Mouse (Mus musculus) bone marrow macrophage, adult 2 months (primary cell): ENCODE measurements around the gene Dnah6. TPM values are rescaled to one million over a fixed set of nuclear protein-coding genes. Genes with fewer than 3 reads are reported as not detected.

Experiments used
- H3K27ac ChIP-seq: 2 replicates; pipeline ENCODE4 v1.5.1; 2012; ENCODE audit warnings: low read depth, low read length; ENCODE audit not compliant: insufficient read depth
- H3K4me1 ChIP-seq: 2 replicates; pipeline ENCODE4 v1.6.1; 2012; ENCODE audit warnings: low read length; ENCODE audit not compliant: control insufficient read depth, insufficient read depth
- H3K4me3 ChIP-seq: 2 replicates; pipeline ENCODE4 v1.5.1; 2012; ENCODE audit warnings: mild to moderate bottlenecking, low read length, moderate library complexity; ENCODE audit not compliant: insufficient read depth
- CTCF ChIP-seq: IDR thresholded peaks from 2 replicates; pipeline ENCODE4 v1.5.1; 2012; ENCODE audit warnings: low read depth, mild to moderate bottlenecking, low read length, moderate library complexity
- POLR2A ChIP-seq: IDR thresholded peaks from 2 replicates; pipeline ENCODE4 v1.6.1; 2012; ENCODE audit warnings: mild to moderate bottlenecking, low read depth, low read length, borderline replicate concordance
- polyA plus RNA-seq: library from polyadenylated mRNA; stranded (reverse); fragments of >200 nt; gene quantifications from 2 replicates; pipeline ENCODE4 v1.2.4, GENCODE M21; 2012; ENCODE audit not compliant: missing spikeins, insufficient read depth, insufficient read length

Dnah6 gene
- polyA plus RNA-seq, 1 experiment: not detected

DNA sequence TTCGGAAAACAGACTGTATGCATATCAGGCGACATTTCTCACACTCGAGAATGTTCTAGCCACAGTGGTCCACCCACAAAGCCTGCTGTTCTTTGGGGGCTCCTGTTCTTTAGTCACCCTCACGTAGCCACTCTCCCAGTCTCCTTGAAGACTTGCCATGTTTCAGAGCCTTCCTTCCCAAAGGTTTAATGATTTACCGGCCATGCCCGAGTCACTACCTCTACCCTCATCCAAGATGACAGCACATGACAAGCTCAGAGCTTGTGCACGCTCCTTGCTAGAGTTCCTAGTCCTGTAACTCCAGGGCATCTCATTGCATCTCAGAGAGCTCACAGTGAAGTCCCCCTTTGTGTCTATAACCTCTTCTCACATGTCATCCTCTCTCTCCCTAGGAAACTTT lies 174.2 kb downstream of the Dnah6 start:
- no peaks in the 10 kb centered on the region for H3K4me1 ChIP-seq
- TF ChIP-seq POLR2A (no peak), CTCF (no peak)
- no peak overlapping the region for H3K27ac ChIP-seq
- no peak overlapping the region for H3K4me3 ChIP-seq

GRCm38 (mm10) chr6:73045944-73046343 lies 175.5 kb downstream of the Dnah6 start:
- Histone ChIP-seq H3K27ac (no peak overlapping the region), H3K4me1 (no peaks in the 10 kb centered on the region), H3K4me3 (no peak overlapping the region)
- TF ChIP-seq POLR2A: no peak

DNA sequence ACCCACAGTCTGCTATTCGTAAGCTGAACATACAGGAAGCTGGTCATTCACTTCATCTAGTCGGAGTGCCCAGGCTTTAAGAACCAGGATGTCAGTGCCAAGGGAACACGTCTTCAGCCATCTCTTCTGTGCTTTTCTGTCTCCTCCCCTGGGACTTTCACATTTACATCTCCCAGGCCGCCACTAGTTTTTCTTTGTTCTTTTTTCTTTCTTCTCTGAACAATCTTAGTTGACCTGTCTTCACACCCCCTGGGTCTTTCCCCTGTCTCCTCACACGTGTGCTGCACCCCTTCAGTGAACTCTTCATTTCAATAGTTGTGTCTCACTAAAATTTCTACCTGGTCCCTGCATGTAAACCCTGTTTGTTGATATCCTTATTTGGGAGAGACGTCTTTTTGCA lies 179.2 kb downstream of the Dnah6 start:
- Histone ChIP-seq H3K27ac (no peak overlapping the region), H3K4me1 (no peaks in the 10 kb centered on the region), H3K4me3 (no peak overlapping the region)
- TF ChIP-seq CTCF (no peak), POLR2A (no peak)

DNA sequence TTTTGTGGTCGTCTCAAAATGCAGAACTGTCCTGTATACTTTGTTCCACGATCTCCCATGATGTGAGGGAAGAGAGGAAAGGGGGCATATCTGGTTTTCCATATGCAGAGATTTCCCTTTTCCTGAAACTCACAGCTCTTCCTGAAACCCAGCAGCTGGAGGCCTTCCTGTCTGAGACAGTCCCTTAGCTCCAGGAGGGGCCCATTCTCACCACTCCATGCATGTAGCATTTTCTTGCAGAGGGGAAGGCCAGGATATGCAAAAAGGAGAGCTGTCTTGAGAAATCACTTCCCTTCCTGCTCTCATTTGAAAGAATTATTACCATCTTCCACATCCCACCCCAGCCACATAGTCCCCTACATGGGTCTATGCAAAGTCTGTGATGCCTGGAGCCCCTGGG lies 183.2 kb downstream of the Dnah6 start:
- no peak for TF ChIP-seq CTCF
- TF ChIP-seq POLR2A: no peak
- Histone ChIP-seq H3K4me1 (no peaks in the 10 kb centered on the region), H3K4me3 (no peak overlapping the region), H3K27ac (no peak overlapping the region)

GRCm38 (mm10) chr6:73028853-73029252 lies 192.6 kb downstream of the Dnah6 start:
- H3K4me3 ChIP-seq: no peak overlapping the region
- TF ChIP-seq CTCF: no peak
- TF ChIP-seq POLR2A: no peak
- H3K27ac ChIP-seq: no peak overlapping the region
- H3K4me1 ChIP-seq: no peaks in the 10 kb centered on the region

DNA sequence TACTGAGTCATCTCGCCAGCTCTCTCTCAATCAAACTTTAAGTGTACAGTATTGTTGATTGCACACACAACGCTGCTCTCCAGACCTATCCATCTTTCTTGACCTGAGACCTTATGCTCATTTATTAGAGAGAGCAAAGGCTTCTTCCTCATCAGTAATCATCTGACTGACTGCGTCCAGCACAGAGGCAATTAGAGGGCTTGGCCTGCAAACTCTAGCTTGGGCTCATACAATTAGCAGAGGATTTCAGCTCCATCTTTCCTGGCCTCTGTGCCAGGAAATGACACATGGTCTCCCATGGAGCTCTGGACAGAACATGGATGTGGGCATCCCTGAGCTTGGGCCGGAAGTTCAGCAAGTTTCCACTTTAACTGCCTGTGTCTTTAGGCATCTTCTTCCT lies 193.6 kb downstream of the Dnah6 start:
- TF ChIP-seq CTCF (no peak), POLR2A (no peak)
- Histone ChIP-seq H3K4me1 (no peaks in the 10 kb centered on the region), H3K4me3 (no peak overlapping the region), H3K27ac (no peak overlapping the region)

- Histone ChIP-seq H3K27ac (no peak overlapping the region), H3K4me1 (no peaks in the 10 kb centered on the region), H3K4me3 (no peak overlapping the region)
- TF ChIP-seq POLR2A (no peak), CTCF (no peak)
Observed at GRCm38 (mm10) chr6:73026898-73027297, 194.6 kb downstream of the Dnah6 start.

- Histone ChIP-seq H3K27ac (no peak overlapping the region), H3K4me3 (no peak overlapping the region), H3K4me1 (peaks cover 10% of the 10 kb centered on the region)
- TF ChIP-seq CTCF: no peak
- TF ChIP-seq POLR2A: no peak
Observed at GRCm38 (mm10) chr6:73020061-73020460, 201.4 kb downstream of the Dnah6 start.

DNA sequence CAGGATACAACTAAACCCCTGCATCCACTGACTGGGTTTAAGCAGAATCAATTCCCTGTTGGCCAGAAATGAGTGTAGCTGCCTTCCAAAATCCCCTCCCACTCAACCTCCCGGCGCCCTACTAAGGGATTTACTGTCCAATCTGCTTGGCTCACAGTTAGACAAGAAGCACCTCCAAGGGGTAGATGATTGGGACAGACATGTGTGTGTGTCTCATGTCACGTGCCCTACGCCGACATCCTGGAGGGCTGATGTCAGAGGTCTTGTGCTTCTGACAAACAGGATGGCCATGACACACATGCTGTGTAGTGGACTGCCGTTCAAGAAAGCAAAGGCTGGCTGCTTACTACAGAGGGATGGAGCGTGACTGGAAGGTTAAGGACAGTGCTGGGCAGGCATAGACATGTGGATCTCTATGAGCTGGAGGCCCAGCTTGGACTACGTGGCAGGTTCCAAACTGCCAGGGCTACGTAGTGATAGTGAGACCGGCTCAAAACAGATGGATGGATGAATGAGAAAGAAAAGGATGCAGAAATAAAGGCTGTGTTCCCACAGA lies 202.6 kb downstream of the Dnah6 start:
- TF ChIP-seq CTCF (no peak), POLR2A (no peak)
- no peak overlapping the region for H3K4me3 ChIP-seq
- peak overlapping the region; percentile 20; the same call in 1 of the 2 replicates for H3K27ac ChIP-seq
- H3K4me1 ChIP-seq: peaks cover 10% of the 10 kb centered on the region

DNA sequence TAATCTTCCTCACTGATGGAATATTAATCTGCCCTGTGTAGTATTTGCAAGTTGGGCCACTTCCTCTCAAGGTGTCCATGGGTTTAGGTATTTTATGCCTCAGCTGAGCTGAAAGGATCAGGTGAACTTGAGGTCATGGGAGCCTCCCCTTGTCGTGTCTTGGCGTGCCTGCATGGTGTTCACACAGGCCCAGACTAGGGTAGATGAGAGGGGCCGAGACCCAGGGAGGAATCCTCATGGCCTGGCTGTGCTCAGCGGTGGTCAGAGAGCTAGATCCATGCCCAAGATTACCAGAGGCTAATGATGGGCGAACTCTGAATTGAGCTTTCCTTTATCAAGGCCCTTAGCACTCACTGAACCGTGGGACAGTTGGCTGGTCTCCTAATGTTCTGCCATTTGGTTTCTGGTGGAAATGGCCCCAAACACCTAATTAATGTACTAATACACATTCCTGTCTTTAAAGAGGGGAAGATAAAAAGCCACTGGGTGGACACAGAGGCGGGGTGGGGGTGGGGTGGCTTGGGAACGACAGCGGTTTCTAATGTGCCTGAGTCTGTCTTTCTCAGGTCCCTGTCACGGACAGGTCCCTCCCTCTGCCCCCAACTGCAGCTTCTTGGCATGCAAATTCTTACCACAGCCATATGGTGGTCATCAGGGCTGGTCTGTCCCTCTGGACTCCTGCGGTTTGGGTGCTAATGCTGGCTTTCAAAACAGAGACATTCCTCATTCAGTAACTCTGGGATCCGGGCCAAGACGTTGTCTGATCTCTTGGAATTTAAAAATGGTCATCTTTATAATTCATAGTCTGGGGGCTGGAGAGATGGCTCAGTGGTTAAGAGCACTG lies 206.9 kb downstream of the Dnah6 start:
- H3K4me1 ChIP-seq: peaks cover 10% of the 10 kb centered on the region
- TF ChIP-seq CTCF (no peak), POLR2A (no peak)
- H3K4me3 ChIP-seq: no peak overlapping the region
- no peak overlapping the region for H3K27ac ChIP-seq

DNA sequence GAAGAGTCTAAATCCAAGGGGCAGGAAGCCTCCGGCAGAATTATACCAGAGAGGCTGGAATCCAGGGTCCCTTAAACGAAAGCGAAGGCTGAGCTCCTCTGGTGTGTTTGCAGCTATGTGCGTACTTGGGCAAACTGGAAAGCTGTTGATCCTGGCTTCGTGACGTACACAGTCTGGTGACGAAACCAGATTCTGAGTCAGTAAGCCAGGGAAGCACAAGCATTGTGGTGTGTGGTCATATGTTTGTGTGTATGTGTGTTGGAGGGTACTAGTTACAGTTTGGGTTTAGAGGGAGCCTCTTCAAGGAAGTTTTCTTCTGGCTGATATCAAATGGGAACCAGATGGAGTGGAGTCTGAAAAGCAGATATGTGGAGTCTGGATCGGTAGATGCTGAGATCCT lies 208.5 kb downstream of the Dnah6 start:
- H3K27ac ChIP-seq: no peak overlapping the region
- TF ChIP-seq CTCF: no peak
- no peak for TF ChIP-seq POLR2A

More for the DNA sequence above, 208.5 kb downstream of the Dnah6 start:
- no peaks in the 10 kb centered on the region for H3K4me1 ChIP-seq
- no peak overlapping the region for H3K4me3 ChIP-seq
